Mouse (Mus musculus) limb, embryonic 11.5 days (tissue): ENCODE results near the gene Mrpl54. TPM values are rescaled to one million over a fixed set of nuclear protein-coding genes. Genes with fewer than 3 reads are reported as not detected.

Experiments
- ATAC-seq: fragments of 200-750 bp; cut with Nextera tagmentation; 2 replicates; pipeline ENCODE4 v1.8.0; 2017; ENCODE audit warnings: low read depth; ENCODE audit not compliant: insufficient number of reproducible peaks, low FRiP score, low TSS enrichment
- DNase-seq: peaks from one replicate; pipeline ENCODE4 v3.0.0-alpha.2; 2015; ENCODE audit warnings: low spot score
- H3K27ac ChIP-seq: fragments of 300-500 bp; sonication (generic); replicated peaks from 2 replicates; pipeline ENCODE4 v1.5.1; 2014; ENCODE audit warnings: low read depth, mild to moderate bottlenecking, low read length
- H3K27me3 ChIP-seq: fragments of 300-500 bp; sonication (generic); 2 replicates; pipeline ENCODE4 v1.6.1; 2014; ENCODE audit warnings: mild to moderate bottlenecking, low read length, mixed read lengths; ENCODE audit not compliant: control insufficient read depth, insufficient read depth
- H3K36me3 ChIP-seq: fragments of 300-500 bp; sonication (generic); 2 replicates; pipeline ENCODE4 v1.6.1; 2014; ENCODE audit warnings: mild to moderate bottlenecking, low read length, moderate library complexity, mixed read lengths; ENCODE audit not compliant: control insufficient read depth, insufficient read depth
- H3K4me1 ChIP-seq: fragments of 300-500 bp; sonication (generic); 2 replicates; pipeline ENCODE4 v1.6.1; 2014; ENCODE audit warnings: low read length, mixed read lengths; ENCODE audit not compliant: control insufficient read depth, insufficient read depth
- H3K4me2 ChIP-seq: fragments of 300-500 bp; sonication (generic); 2 replicates; pipeline ENCODE4 v1.6.1; 2014; ENCODE audit warnings: low read depth, mild to moderate bottlenecking, moderate library complexity; ENCODE audit not compliant: severe bottlenecking
- H3K4me3 ChIP-seq: fragments of 300-500 bp; sonication (generic); 2 replicates; pipeline ENCODE4 v1.5.1; 2014; ENCODE audit warnings: low read depth, low read length
- H3K9ac ChIP-seq: fragments of 300-500 bp; sonication (generic); 2 replicates; pipeline ENCODE4 v1.6.1; 2014; ENCODE audit warnings: mild to moderate bottlenecking, low read length
- H3K9me3 ChIP-seq: fragments of 300-500 bp; sonication (generic); 2 replicates; pipeline ENCODE4 v1.6.1; 2016; ENCODE audit warnings: low read length; ENCODE audit not compliant: control insufficient read depth
- WGBS: fragments of 180-500 bp; shearing (Covaris S2); extraction: QIAGEN DNeasy Blood & Tissue Kit; methylation state at CpG from one replicate; pipeline ENCODE4 v1.1.7; 2014; 5-methylcytosine and 5-hydroxymethylcytosine counted together
- polyA plus RNA-seq: library from polyadenylated mRNA; unstranded; fragments of >200 nt; fragmentation: Nextera tagmentation; extraction: Ambion mirVana; gene quantifications from 2 replicates; pipeline ENCODE4 v1.2.1, GENCODE M21; 2014

The Mrpl54 gene
- polyA plus RNA-seq, 1 experiment from 2014 or later = 217 TPM

GRCm38 (mm10) chr10:81298369-81299100 is 31.8 kb upstream of the Mrpl54 start:
- H3K4me3 ChIP-seq = no peak overlapping the region

GRCm38 (mm10) chr10:81297845-81298244 is 31.1 kb upstream of the Mrpl54 start:
- Histone ChIP-seq H3K36me3 (peaks cover 4% of the 10 kb centered on the region; the same call in 1 of the 2 replicates), H3K27me3 (no peaks in the 10 kb centered on the region), H3K9me3 (no peaks in the 10 kb centered on the region), H3K4me1 (peaks cover 14% of the 10 kb centered on the region), H3K4me3 (no peak overlapping the region), H3K27ac (no peak overlapping the region), H3K4me2 (no peak overlapping the region), H3K9ac (no peak overlapping the region)
- WGBS = 47% methylated on average over 10 of the region's 10 CpGs
- ATAC-seq (no peak), DNase-seq (no peak)

More at GRCm38 (mm10) chr10:81298369-81299100, 31.8 kb upstream of the Mrpl54 start:
- Histone ChIP-seq H3K4me1 (peaks cover 14% of the 10 kb centered on the region), H3K27ac (no peak overlapping the region), H3K36me3 (peaks cover 4% of the 10 kb centered on the region; the same call in 1 of the 2 replicates), H3K27me3 (no peaks in the 10 kb centered on the region), H3K9me3 (no peaks in the 10 kb centered on the region), H3K9ac (no peak overlapping the region), H3K4me2 (no peak overlapping the region)
- DNase-seq (no peak), ATAC-seq (no peak)
- 94% methylated on average over 17 of the region's 17 CpGs for WGBS

- DNase-seq = no peak
- no peak overlapping the region for H3K9ac ChIP-seq
- no peak overlapping the region for H3K27ac ChIP-seq
- no peaks in the 10 kb centered on the region for H3K27me3 ChIP-seq
- no peaks in the 10 kb centered on the region for H3K9me3 ChIP-seq
- peaks cover 14% of the 10 kb centered on the region for H3K4me1 ChIP-seq
- ATAC-seq = no peak
- no peak overlapping the region for H3K4me2 ChIP-seq
- H3K36me3 ChIP-seq = peaks cover 4% of the 10 kb centered on the region; the same call in 1 of the 2 replicates
- no peak overlapping the region for H3K4me3 ChIP-seq
- 76% methylated on average over 6 of the region's 6 CpGs for WGBS
These were observed 30.5 kb upstream of the Mrpl54 start for GRCm38 (mm10) chr10:81297246-81297645.

- peaks cover 4% of the 10 kb centered on the region; the same call in 1 of the 2 replicates for H3K36me3 ChIP-seq
- H3K4me3 ChIP-seq = no peak overlapping the region
- peak overlapping the region; percentile 15; the same call in 1 of the 2 replicates for H3K4me2 ChIP-seq
These were observed 28.5 kb upstream of the Mrpl54 start for GRCm38 (mm10) chr10:81295185-81295584.

GRCm38 (mm10) chr10:81294442-81294841 is 27.7 kb upstream of the Mrpl54 start:
- H3K27me3 ChIP-seq = peaks cover 19% of the 10 kb centered on the region
- DNase-seq = no peak
- peaks cover 20% of the 10 kb centered on the region for H3K4me1 ChIP-seq
- H3K9ac ChIP-seq = peak overlapping the region; percentile 88; the same call in 1 of the 2 replicates
- no peak overlapping the region for H3K27ac ChIP-seq
- H3K36me3 ChIP-seq = peaks cover 4% of the 10 kb centered on the region; the same call in 1 of the 2 replicates
- no peaks in the 10 kb centered on the region for H3K9me3 ChIP-seq
- WGBS = 49% methylated on average over 8 of the region's 8 CpGs
- ATAC-seq = no peak
- peak overlapping the region; percentile 73 for H3K4me3 ChIP-seq
- H3K4me2 ChIP-seq = peak overlapping the region; percentile 94; the same call in 1 of the 2 replicates

More at GRCm38 (mm10) chr10:81295185-81295584, 28.5 kb upstream of the Mrpl54 start:
- H3K9ac ChIP-seq = no peak overlapping the region
- 92% methylated on average over 6 of the region's 6 CpGs for WGBS
- no peaks in the 10 kb centered on the region for H3K9me3 ChIP-seq
- H3K27me3 ChIP-seq = peaks cover 13% of the 10 kb centered on the region
- no peak overlapping the region for H3K27ac ChIP-seq
- H3K4me1 ChIP-seq = peaks cover 20% of the 10 kb centered on the region
- DNase-seq (no peak), ATAC-seq (no peak)

GRCm38 (mm10) chr10:81293334-81294030 is 26.7 kb upstream of the Mrpl54 start:
- Histone ChIP-seq H3K27ac (no peak overlapping the region), H3K9ac (peak overlapping the region; percentile 88), H3K36me3 (peaks cover 4% of the 10 kb centered on the region; the same call in 1 of the 2 replicates), H3K4me2 (peak overlapping the region; percentile 94), H3K4me1 (peaks cover 20% of the 10 kb centered on the region), H3K9me3 (no peaks in the 10 kb centered on the region), H3K4me3 (peak overlapping the region; percentile 73), H3K27me3 (peaks cover 19% of the 10 kb centered on the region)
- no peak for ATAC-seq
- 6% methylated on average over 25 of the region's 25 CpGs for WGBS
- DNase-seq = no peak

GRCm38 (mm10) chr10:81292554-81293333 is 26.0 kb upstream of the Mrpl54 start, which contains the start of gene Pip5k1c:
TSS of gene Pip5k1c (plus strand) at chr10:81292963.
- Histone ChIP-seq H3K9ac (peak within 1 kb of the TSS; percentile 88), H3K27me3 (peaks cover 19% of the 10 kb centered on the region), H3K27ac (peak within 1 kb of the TSS; percentile 72), H3K9me3 (no peaks in the 10 kb centered on the region), H3K36me3 (peaks cover 4% of the 10 kb centered on the region; the same call in 1 of the 2 replicates), H3K4me3 (peak within 1 kb of the TSS; percentile 73), H3K4me2 (peak within 1 kb of the TSS; percentile 94), H3K4me1 (peaks cover 20% of the 10 kb centered on the region)
- ATAC-seq (peak; percentile 92), DNase-seq (peak; percentile 99)
- 1% methylated on average over 74 of the region's 80 CpGs for whole genome bisulfite sequencing
